Comparison of ENCODE assay signal across 8 mouse cellular contexts in the genomic region with DNA sequence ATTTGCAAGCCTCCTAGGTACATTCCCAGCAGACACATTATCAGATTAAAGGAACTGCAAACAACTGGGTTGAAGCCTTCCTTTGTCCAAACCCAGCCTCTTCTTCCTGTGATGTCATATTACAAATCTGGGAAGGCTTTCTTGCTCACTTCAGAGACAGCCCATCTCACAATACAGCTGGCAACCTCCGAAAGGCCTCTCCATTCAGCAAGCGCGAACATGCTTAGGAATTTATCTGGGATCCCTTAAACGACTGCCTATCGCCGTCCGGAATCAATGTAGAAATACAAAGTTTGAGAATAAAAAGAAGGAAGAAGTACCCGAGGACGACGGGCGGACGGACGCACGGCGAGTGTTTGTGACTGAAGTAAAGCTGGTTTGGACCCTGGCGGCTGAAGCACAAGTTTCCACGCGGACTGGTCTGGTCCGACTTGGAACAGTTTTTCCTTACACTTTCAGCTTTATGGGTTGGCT. TPM values are rescaled to one million over a fixed set of nuclear protein-coding genes. Genes with fewer than 3 reads are reported as not detected.
DNase-seq lines count a peak whose midpoint lies in the region; ATAC-seq and TF ChIP-seq lines count a peak whose summit lies in the region.

A gene (plus strand): TSS at position 48 of the 474 bp plus-strand sequence.

- peak; percentile 87 for ATAC-seq in Patski
- ATAC-seq in embryonic facial prominence, embryonic 12.5 days (ENCODE audit: insufficient number of reproducible peaks, insufficient read depth, low FRiP score, low TSS enrichment), result peak; percentile 82
- ATAC-seq in heart, embryonic 14.5 days (ENCODE audit: insufficient number of reproducible peaks, insufficient read depth, low FRiP score, low read depth), result peak; percentile 74
- ATAC-seq in kidney, embryonic 16.5 days (ENCODE audit: low FRiP score, low TSS enrichment), result peak; percentile 91

- peak within 1 kb of the TSS; percentile 62 for H3K4me3 ChIP-seq in embryonic facial prominence, embryonic 12.5 days
- H3K4me3 ChIP-seq in heart, embryonic 14.5 days (ENCODE audit: control insufficient read depth in 1 of 2, insufficient read depth in 1 of 2, low read depth in 1 of 2, low read length in 2 of 2), result peak within 1 kb of the TSS; percentile 53 to 87
- H3K4me3 ChIP-seq in kidney, embryonic 16.5 days (ENCODE audit: low read length), result peak within 1 kb of the TSS; percentile 75

- peak; percentile 91 for DNase-seq in 416B (ENCODE audit: low read depth)
- DNase-seq in Patski (ENCODE audit: low read depth, low spot score), result no peak
- peak; percentile 67 for DNase-seq in lung, postnatal 14 days
- DNase-seq in ovary, postnatal 10 days (ENCODE audit: low spot score), result peak; percentile 53
- peak; percentile 87 for DNase-seq in yolk sac, embryonic 10.5 days (ENCODE audit: low spot score)

- H3K27me3 ChIP-seq in Patski, result no peaks in the 10 kb centered on the region
- H3K27me3 ChIP-seq in embryonic facial prominence, embryonic 12.5 days, result no peaks in the 10 kb centered on the region
- H3K27me3 ChIP-seq in heart, embryonic 14.5 days (ENCODE audit: control insufficient read depth, insufficient read depth, low read length), result no peaks in the 10 kb centered on the region
- no peaks in the 10 kb centered on the region for H3K27me3 ChIP-seq in kidney, embryonic 16.5 days (ENCODE audit: insufficient read depth, low read length)

- POLR2A ChIA-PET in Patski (lab: Charles Lee), result interaction anchor here (1.0 kb wide), 1 partner anchor 12 kb away, joined by 3 read pairs; no protein-coding TSS in a partner anchor

- WGBS in embryonic facial prominence, embryonic 12.5 days, result under 1% methylated on average over 19 of the region's 19 CpGs
- WGBS in heart, embryonic 14.5 days, result under 1% methylated on average over 19 of the region's 19 CpGs
- WGBS in kidney, embryonic 16.5 days, result under 1% methylated on average over 19 of the region's 19 CpGs

- H3K9ac ChIP-seq in embryonic facial prominence, embryonic 12.5 days, result peak within 1 kb of the TSS; percentile 70
- peak within 1 kb of the TSS; percentile 84 for H3K9ac ChIP-seq in heart, embryonic 14.5 days (ENCODE audit: low read length)
- peak within 1 kb of the TSS; percentile 88 for H3K9ac ChIP-seq in kidney, embryonic 16.5 days (replicated peaks; ENCODE audit: low read length)

- H3K4me2 ChIP-seq in embryonic facial prominence, embryonic 12.5 days (replicated peaks), result peak within 1 kb of the TSS; percentile 51
- peak within 1 kb of the TSS; percentile 55 for H3K4me2 ChIP-seq in heart, embryonic 14.5 days (ENCODE audit: low read length)
- peak within 1 kb of the TSS; percentile 56 for H3K4me2 ChIP-seq in kidney, embryonic 16.5 days (replicated peaks; ENCODE audit: low read depth, low read length)

- CTCF ChIA-PET in Patski (lab: Charles Lee), result no interaction called here

- H3K36me3 ChIP-seq in embryonic facial prominence, embryonic 12.5 days, result peaks cover 5% of the 10 kb centered on the region; the same call in 1 of the 2 replicates
- H3K36me3 ChIP-seq in heart, embryonic 14.5 days (ENCODE audit: control insufficient read depth, insufficient read depth, low read length), result peaks cover 12% of the 10 kb centered on the region; the same call in 1 of the 2 replicates
- H3K36me3 ChIP-seq in kidney, embryonic 16.5 days (ENCODE audit: insufficient read depth, low read length), result peaks cover 5% of the 10 kb centered on the region; the same call in 1 of the 2 replicates

- peak within 1 kb of the TSS; percentile 95 for H3K27ac ChIP-seq in embryonic facial prominence, embryonic 12.5 days
- peak within 1 kb of the TSS; percentile 87 to 98 for H3K27ac ChIP-seq in heart, embryonic 14.5 days (replicated peaks in 1 of 2; ENCODE audit: control insufficient read depth in 1 of 2, insufficient read depth in 1 of 2, low read depth in 2 of 2, low read length in 2 of 2)
- peak within 1 kb of the TSS; percentile 98 for H3K27ac ChIP-seq in kidney, embryonic 16.5 days (ENCODE audit: low read length)

- no peak for TF ChIP-seq CTCF in Patski (IDR thresholded peaks at IDR 0.05)

- in situ Hi-C loops in Patski (cut with MboI; ENCODE audit: low pct_unique_long_range_greater_than_20kb), result no loop called here

- H3K9me3 ChIP-seq in embryonic facial prominence, embryonic 12.5 days, result no peaks in the 10 kb centered on the region
- H3K9me3 ChIP-seq in heart, embryonic 14.5 days (ENCODE audit: control insufficient read depth, low read length), result no peaks in the 10 kb centered on the region
- no peaks in the 10 kb centered on the region for H3K9me3 ChIP-seq in kidney, embryonic 16.5 days (ENCODE audit: low read length)

- H3K4me1 ChIP-seq in embryonic facial prominence, embryonic 12.5 days, result peaks cover 10% of the 10 kb centered on the region
- peaks cover 2 to 23% of the 10 kb centered on the region in 2 experiments; a peak in 3 of 4 replicates for H3K4me1 ChIP-seq in heart, embryonic 14.5 days (ENCODE audit: control insufficient read depth in 2 of 2, insufficient read depth in 2 of 2, low read length in 2 of 2)
- peaks cover 17% of the 10 kb centered on the region for H3K4me1 ChIP-seq in kidney, embryonic 16.5 days (ENCODE audit: insufficient read depth, low read length)

RNA-seq across cellular contexts. Expression of the gene that starts here (rescaled TPM):
- polyA plus RNA-seq in Patski (2021), result 8.8 TPM
- polyA plus RNA-seq in embryonic facial prominence, embryonic 12.5 days (2016; fragmentation: Nextera tagmentation; extraction: Ambion mirVana), result 15.8 and 16.2 TPM in 2 replicates
- polyA plus RNA-seq in heart, embryonic 14.5 days (2014; fragmentation: Nextera tagmentation; extraction: Ambion mirVana), result 9.3 TPM in 2 replicates
- 14.5 and 14.7 TPM in 2 replicates for polyA plus RNA-seq in kidney, embryonic 16.5 days (2015; fragmentation: Nextera tagmentation; extraction: Ambion mirVana)
